Mouse (Mus musculus) MEL (cell line): ENCODE data around the gene Irgm1. TPM values are rescaled to one million over a fixed set of nuclear protein-coding genes. Genes with fewer than 3 reads are reported as not detected.

Experiments used
- DNase-seq: peaks from one replicate; pipeline ENCODE4 v3.0.0; 2011; ENCODE audit warnings: low read depth, low spot score
- H3K27ac ChIP-seq: 2 replicates; pipeline ENCODE4 v1.5.1; 2012; ENCODE audit warnings: low read depth, mild to moderate bottlenecking, control low read depth, low read length, moderate library complexity; ENCODE audit not compliant: control insufficient read depth
- H3K27me3 ChIP-seq, 2 experiments: fragments of 150-350 bp in 1 of 2; sonication (generic) in 1 of 2; 2 replicates each; pipeline ENCODE4 v1.6.1; 2012; ENCODE audit warnings: low read length in 2 of 2, mild to moderate bottlenecking in 2 of 2, improper control_type of control experiment in 1 of 2, moderate library complexity in 1 of 2; ENCODE audit not compliant: insufficient read depth in 2 of 2, control insufficient read depth in 1 of 2
- H3K36me3 ChIP-seq, 2 experiments: 2 replicates each; pipeline ENCODE4 v1.6.1; 2012 to 2014; ENCODE audit warnings: low read length in 2 of 2, improper control_type of control experiment in 1 of 2, inconsistent platforms in 1 of 2, mild to moderate bottlenecking in 1 of 2; ENCODE audit not compliant: insufficient read depth in 2 of 2, control insufficient read depth in 1 of 2
- H3K4me1 ChIP-seq, 2 experiments: fragments of 150-350 bp in 1 of 2; sonication (generic) in 1 of 2; 2 replicates each; pipeline ENCODE4 v1.6.1; 2012; ENCODE audit warnings: low read length in 2 of 2, improper control_type of control experiment in 1 of 2, mild to moderate bottlenecking in 1 of 2; ENCODE audit not compliant: insufficient read depth in 2 of 2, control insufficient read depth in 1 of 2
- H3K4me3 ChIP-seq, 2 experiments: fragments of 150-350 bp in 1 of 2; sonication (generic) in 1 of 2; 2 replicates each; pipeline ENCODE4 v1.5.1; 2012; ENCODE audit warnings: low read depth in 2 of 2, low read length in 2 of 2, mild to moderate bottlenecking in 2 of 2, moderate library complexity in 2 of 2, control low read depth in 1 of 2, improper control_type of control experiment in 1 of 2; ENCODE audit not compliant: control insufficient read depth in 1 of 2, insufficient read depth in 1 of 2
- H3K79me2 ChIP-seq: 2 replicates; pipeline ENCODE4 v1.6.1; 2012; ENCODE audit warnings: mild to moderate bottlenecking, low read length, moderate library complexity; ENCODE audit not compliant: control insufficient read depth, poor library complexity, insufficient read depth
- H3K9ac ChIP-seq: 2 replicates; pipeline ENCODE4 v1.6.1; 2012; ENCODE audit warnings: low read depth, mild to moderate bottlenecking, control low read depth, low read length, moderate library complexity; ENCODE audit not compliant: control insufficient read depth, poor library complexity, severe bottlenecking
- H3K9me3 ChIP-seq: fragments of 150-350 bp; sonication (generic); replicated peaks from 2 replicates; pipeline ENCODE4 v1.6.1; 2012; ENCODE audit warnings: mild to moderate bottlenecking, low read length, improper control_type of control experiment, moderate library complexity; ENCODE audit not compliant: insufficient read depth
- BHLHE40 ChIP-seq: IDR thresholded peaks from 2 replicates; pipeline ENCODE4 v1.6.1; 2012; ENCODE audit warnings: low read depth, mild to moderate bottlenecking, inconsistent platforms, low read length, improper control_type of control experiment, borderline replicate concordance
- EP300 ChIP-seq, 2 experiments: IDR thresholded peaks; 2 replicates each; pipeline ENCODE4 v1.6.1; 2011; ENCODE audit warnings: improper control_type of control experiment in 2 of 2, low read length in 2 of 2, low read depth in 1 of 2, mild to moderate bottlenecking in 1 of 2
- ETS1 ChIP-seq: IDR thresholded peaks from 2 replicates; pipeline ENCODE4 v1.6.1; 2012; ENCODE audit warnings: low read depth, mild to moderate bottlenecking, inconsistent platforms, low read length, improper control_type of control experiment, moderate library complexity
- KAT2A ChIP-seq: conservative IDR thresholded peaks from 2 replicates; pipeline ENCODE4 v1.6.1; 2012; ENCODE audit warnings: low read depth, low read length, improper control_type of control experiment, inconsistent platforms
- MAX ChIP-seq: IDR thresholded peaks from 2 replicates; pipeline ENCODE4 v1.6.1; 2011; ENCODE audit warnings: low read length, improper control_type of control experiment
- MXI1 ChIP-seq: IDR thresholded peaks from 2 replicates; pipeline ENCODE4 v1.6.1; 2011; ENCODE audit warnings: mild to moderate bottlenecking, low read depth, low read length, improper control_type of control experiment
- MYB ChIP-seq: IDR thresholded peaks from 2 replicates; pipeline ENCODE4 v1.6.1; 2011; ENCODE audit warnings: mild to moderate bottlenecking, low read depth, low read length, improper control_type of control experiment
- MYC ChIP-seq: IDR thresholded peaks from 2 replicates; pipeline ENCODE4 v1.6.1; 2011; ENCODE audit warnings: low read depth, mild to moderate bottlenecking, low read length, improper control_type of control experiment, moderate library complexity
- NELFE ChIP-seq: IDR thresholded peaks from 2 replicates; pipeline ENCODE4 v1.6.1; 2011; ENCODE audit warnings: low read depth, low read length, improper control_type of control experiment
- NRF1 ChIP-seq: IDR thresholded peaks from 2 replicates; pipeline ENCODE4 v1.6.1; 2014; ENCODE audit warnings: low read depth, mild to moderate bottlenecking, inconsistent platforms, low read length, improper control_type of control experiment, moderate library complexity; ENCODE audit not compliant: poor library complexity, insufficient read depth, severe bottlenecking
- SIN3A ChIP-seq: IDR thresholded peaks from 2 replicates; pipeline ENCODE4 v1.6.1; 2012; ENCODE audit warnings: low read length, improper control_type of control experiment, inconsistent platforms
- ZMIZ1 ChIP-seq: IDR thresholded peaks from 2 replicates; pipeline ENCODE4 v1.6.1; 2012; ENCODE audit warnings: low read depth, mild to moderate bottlenecking, inconsistent platforms, low read length, improper control_type of control experiment, moderate library complexity
- polyA plus RNA-seq, 2 experiments: library from polyadenylated mRNA; stranded (reverse) in 1 of 2; unstranded in 1 of 2; fragments of >175 nt in 1 of 2; fragments of >200 nt in 1 of 2; gene quantifications; 2 replicates each; pipeline versions ENCODE4 v1.2.1 to v1.2.4; 2012; ENCODE audit warnings: low replicate concordance in 2 of 2, low read depth in 1 of 2; ENCODE audit not compliant: insufficient read length in 2 of 2, insufficient read depth in 1 of 2, missing spikeins in 1 of 2
- total RNA-seq: library from RNA; depleted of rRNA; stranded (reverse); fragments of 300-350 nt; gene quantifications from 2 replicates; pipeline ENCODE4 v1.2.3, GENCODE M21; 2012; rRNA removed

Irgm1 gene
- total and polyA plus RNA-seq, 3 experiments, result 10.0 to 10.7 TPM; not detected in 1

- peak overlapping the region; percentile 81 to 91 for H3K4me3 ChIP-seq
Observed at GRCm38 (mm10) chr11:48815851-48816250, 55.6 kb downstream of the Irgm1 start.

GRCm38 (mm10) chr11:48813782-48814181 lies 57.7 kb downstream of the Irgm1 start:
- H3K4me1 ChIP-seq, result peaks cover 11 to 21% of the 10 kb centered on the region in 2 experiments
- H3K9ac ChIP-seq, result no peak overlapping the region
- no peak for DNase-seq
- H3K79me2 ChIP-seq, result peaks cover 28% of the 10 kb centered on the region
- no peak overlapping the region for H3K27ac ChIP-seq
- peaks cover 0 to 32% of the 10 kb centered on the region in 2 experiments; a peak in 2 of 4 replicates for H3K36me3 ChIP-seq
- no peaks in the 10 kb centered on the region for H3K9me3 ChIP-seq
- TF ChIP-seq MXI1 (peak; percentile 58), NELFE (no peak), SIN3A (peak; percentile 30; the same call in 1 of the 2 replicates), ZMIZ1 (0 out of 2 replicates have a peak, but pooled peaks have one; percentile 22), MAX (peak; percentile 16; the same call in 1 of the 2 replicates), ETS1 (0 out of 2 replicates have a peak, but pooled peaks have one; percentile 15), MYB (no peak), MYC (0 out of 2 replicates have a peak, but pooled peaks have one; percentile 13), NRF1 (no peak), EP300 (IDR thresholded peaks at IDR 0.05; ENCODE audit: low read depth in 1 of 2, low read length in 2 of 2) (peak; percentile 30 to 33; a peak in 3 of 4 replicates)
- TF ChIP-seq, all 39 proteins: peak for 7
- Histone ChIP-seq H3K4me3 (no peak overlapping the region), H3K27me3 (no peaks in the 10 kb centered on the region)

More at GRCm38 (mm10) chr11:48815851-48816250, 55.6 kb downstream of the Irgm1 start:
- H3K27me3 ChIP-seq, result no peaks in the 10 kb centered on the region
- peak overlapping the region; percentile 82 for H3K9ac ChIP-seq
- peaks cover 0 to 42% of the 10 kb centered on the region in 2 experiments; a peak in 2 of 4 replicates for H3K36me3 ChIP-seq
- no peak for DNase-seq
- H3K79me2 ChIP-seq, result peaks cover 28% of the 10 kb centered on the region
- peak overlapping the region; percentile 70 for H3K27ac ChIP-seq
- no peaks in the 10 kb centered on the region for H3K9me3 ChIP-seq
- H3K4me1 ChIP-seq, result peaks cover 14 to 37% of the 10 kb centered on the region in 2 experiments
- TF ChIP-seq BHLHE40 (no peak), KAT2A (no peak)

Other genes starting within 250 kb of the Irgm1 start
- gene Rack1, start 71.4 kb downstream of the Irgm1 start, total RNA-seq, result 5,378 and 5,815 TPM in 2 replicates
- gene Rack1, start 71.4 kb downstream of the Irgm1 start, polyA plus RNA-seq, result 1,000 to 10,000 TPM in 1 of 2 experiments, 100 to 1,000 TPM in 1; 376 to 4,421 TPM
- 31.6 and 37.0 TPM in 2 replicates for gene Trim41, start 54.3 kb downstream of the Irgm1 start, total RNA-seq
- 10 to 100 TPM; 56.4 to 76.3 TPM for gene Trim41, start 54.3 kb downstream of the Irgm1 start, polyA plus RNA-seq
- gene Trim7, start 45.5 kb downstream of the Irgm1 start, total RNA-seq, result 0.72 and 0.81 TPM in 2 replicates
- gene Trim7, start 45.5 kb downstream of the Irgm1 start, polyA plus RNA-seq, result 1 to 10 TPM in 1 of 2 experiments, not detected in 1; 1.3 TPM
- gene Gm12184, start 45.0 kb downstream of the Irgm1 start, total RNA-seq, result 7.1 and 10.9 TPM in 2 replicates
- 10 to 100 TPM in 1 of 2 experiments, not detected in 1; 15.3 TPM for gene Gm12184, start 45.0 kb downstream of the Irgm1 start, polyA plus RNA-seq
- gene Gm5431, start 30.5 kb upstream of the Irgm1 start, total RNA-seq, result not detected in 2 replicates
- under 1 TPM in 1 of 2 experiments, not detected in 1; 0.04 TPM for gene Gm5431, start 30.5 kb upstream of the Irgm1 start, polyA plus RNA-seq
- 2.8 and 6.6 TPM in 2 replicates for gene Psme2b, start 74.5 kb upstream of the Irgm1 start, total RNA-seq
- gene Psme2b, start 74.5 kb upstream of the Irgm1 start, polyA plus RNA-seq, result 1 to 10 TPM in 1 of 2 experiments, not detected in 1; 6.2 TPM
- 0.92 and 2.0 TPM in 2 replicates for gene Olfr56, start 107.2 kb upstream of the Irgm1 start, total RNA-seq
- gene Olfr56, start 107.2 kb upstream of the Irgm1 start, polyA plus RNA-seq, result under 1 TPM in 1 of 2 experiments, not detected in 1; 0.58 TPM
- gene 9930111J21Rik1, start 107.7 kb upstream of the Irgm1 start, total RNA-seq, result 0.04 TPM in 1 of 2 replicates, not detected in the other
- gene 9930111J21Rik1, start 107.7 kb upstream of the Irgm1 start, polyA plus RNA-seq, result under 1 TPM in 1 of 2 experiments, not detected in 1; 0.06 TPM
- gene Gm12185, start 120.5 kb upstream of the Irgm1 start, total RNA-seq, result not detected in 2 replicates
- not detected for gene Gm12185, start 120.5 kb upstream of the Irgm1 start, polyA plus RNA-seq
- not detected in 2 replicates for gene Tgtp1, start 122.5 kb upstream of the Irgm1 start, total RNA-seq
- not detected for gene Tgtp1, start 122.5 kb upstream of the Irgm1 start, polyA plus RNA-seq
- gene 9930111J21Rik2, start 179.6 kb upstream of the Irgm1 start, total RNA-seq, result 0.08 and 0.16 TPM in 2 replicates
- under 1 TPM in 1 of 2 experiments, not detected in 1; 0.04 TPM for gene 9930111J21Rik2, start 179.6 kb upstream of the Irgm1 start, polyA plus RNA-seq
- 0.75 and 0.77 TPM in 2 replicates for gene Tgtp2, start 192.5 kb upstream of the Irgm1 start, total RNA-seq
- under 1 TPM in 1 of 2 experiments, not detected in 1; 0.54 TPM for gene Tgtp2, start 192.5 kb upstream of the Irgm1 start, polyA plus RNA-seq
- 35.2 and 48.0 TPM in 2 replicates for gene Ifi47, start 204.9 kb upstream of the Irgm1 start, total RNA-seq
- gene Ifi47, start 204.9 kb upstream of the Irgm1 start, polyA plus RNA-seq, result 10 to 100 TPM in 1 of 2 experiments, not detected in 1; 26.4 TPM
- not detected in 2 replicates for gene Olfr1396, start 243.2 kb upstream of the Irgm1 start, total RNA-seq
- gene Olfr1396, start 243.2 kb upstream of the Irgm1 start, polyA plus RNA-seq, result under 1 TPM in 1 of 2 experiments, not detected in 1; 0.06 TPM